Mouse (Mus musculus) E14TG2a.4 (cell line): ENCODE data around the gene Ehd1.

Experiments used
- CTCF ChIP-seq: conservative IDR thresholded peaks from 2 replicates; pipeline ENCODE4 v1.5.1; 2014; ENCODE audit warnings: low read length
- NANOG ChIP-seq: IDR thresholded peaks from 2 replicates; pipeline ENCODE4 v1.6.1; 2014; ENCODE audit warnings: borderline replicate concordance, low read length, mixed read lengths
- POU5F1 ChIP-seq: IDR thresholded peaks from 2 replicates; pipeline ENCODE4 v1.6.1; 2014; ENCODE audit warnings: low read length, borderline replicate concordance

DNA sequence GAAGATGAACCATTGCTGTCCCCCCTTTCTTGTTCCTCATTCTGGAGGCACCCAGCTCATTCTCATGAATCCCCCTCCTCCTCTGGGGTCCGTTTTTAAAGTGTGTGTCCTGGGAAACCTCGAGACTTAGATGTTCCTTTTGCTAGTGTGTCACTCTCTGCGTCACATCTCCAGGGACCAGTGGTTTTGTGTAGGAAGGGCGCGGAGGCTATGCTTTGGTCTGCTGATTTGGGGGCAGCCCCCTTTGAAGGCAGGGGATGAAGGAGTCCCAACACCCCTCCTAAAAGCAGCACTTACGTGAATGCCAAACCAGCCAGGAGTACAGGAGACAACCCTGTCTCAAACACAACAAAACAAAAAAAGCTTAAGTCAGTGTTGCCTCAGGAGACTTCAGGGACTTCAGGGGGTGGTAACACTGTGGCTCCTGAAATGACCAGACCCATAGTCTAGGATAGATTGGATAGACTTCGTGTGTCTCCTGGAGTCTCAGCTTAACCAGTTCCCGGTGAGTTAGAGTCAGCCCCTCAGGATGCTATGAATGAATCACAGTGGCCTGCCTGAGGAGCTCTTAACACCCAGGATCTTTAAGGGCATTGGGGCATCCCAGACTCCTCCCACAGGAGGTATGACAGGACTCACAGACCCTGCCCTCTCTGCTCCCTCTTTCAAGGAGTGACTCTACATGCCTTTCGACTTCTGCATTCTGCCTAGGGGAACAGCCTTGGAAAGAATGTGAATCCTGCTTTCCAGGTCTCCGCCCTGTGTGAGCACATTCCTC, 1.3 kb downstream of the Ehd1 start:
- no peak for TF ChIP-seq CTCF
- no peak for TF ChIP-seq POU5F1
- TF ChIP-seq NANOG: no peak
